Mouse (Mus musculus): ENCODE data around the gene Mylk3. TPM values are rescaled to one million over a fixed set of nuclear protein-coding genes. Genes with fewer than 3 reads are reported as not detected.
A peak's percentile ranks its signal among the peaks of the same experiment; 100 is the strongest.

The Mylk3 gene
- polyA plus RNA-seq, 2 experiments: 42.1 to 48.7 TPM

- Histone ChIP-seq H3K27ac (peak within 1 kb of the TSS; percentile 85), H3K9me3 (ENCODE audit: control insufficient read depth, low read length) (no peaks in the 10 kb centered on the region), H3K36me3 (replicated peaks; ENCODE audit: control insufficient read depth, insufficient read depth, low read depth) (peaks cover 31% of the 10 kb centered on the region), H3K27me3 (ENCODE audit: control insufficient read depth, insufficient read depth, low read length) (no peaks in the 10 kb centered on the region), H3K4me2 (ENCODE audit: low read depth) (peak within 1 kb of the TSS; percentile 94), H3K4me1 (replicated peaks; ENCODE audit: control insufficient read depth in 2 of 2, insufficient read depth in 2 of 2, low read length in 1 of 2) (peaks cover 9 to 25% of the 10 kb centered on the region in 2 experiments), H3K4me3 (ENCODE audit: insufficient read depth in 1 of 2, low read depth in 2 of 2, low read length in 2 of 2) (peak within 1 kb of the TSS; percentile 87 to 93), H3K9ac (replicated peaks) (peak within 1 kb of the TSS; percentile 79)
- TF ChIP-seq EP300 (IDR thresholded peaks at IDR 0.05; ENCODE audit: low read depth): peak; percentile 13; the same call in 1 of the 2 replicates
- TF ChIP-seq CTCF (IDR thresholded peaks at IDR 0.05; ENCODE audit: low read depth): no peak
- ATAC-seq (ENCODE audit: insufficient read depth): peak; percentile 98
- whole genome bisulfite sequencing (ENCODE audit: insufficient replicate concordance): under 1% methylated on average over 63 of the region's 63 CpGs
- DNase-seq (ENCODE audit: low read depth in 3 of 3, low spot score in 3 of 3): peak; percentile 95 to 97 (median 96)
Observed at GRCm38 (mm10) chr8:85299434-85300077, 86.6 kb downstream of the Mylk3 start, which contains the start of the genes Orc6 and Vps35. TSS of gene Orc6 (plus strand) at chr8:85299632. TSS of gene Vps35 (minus strand) at chr8:85299802.

- TF ChIP-seq EP300 (IDR thresholded peaks at IDR 0.05; ENCODE audit: low read depth) (no peak), CTCF (IDR thresholded peaks at IDR 0.05; ENCODE audit: low read depth) (no peak)
- peak overlapping the region; percentile 76 for H3K4me2 ChIP-seq (ENCODE audit: low read depth)
- peak overlapping the region; percentile 47 for H3K27ac ChIP-seq
- H3K9ac ChIP-seq (replicated peaks): peak overlapping the region; percentile 79
- DNase-seq (ENCODE audit: low read depth in 3 of 3, low spot score in 3 of 3) (peak in 2 of 3 experiments; percentile 32 to 51), ATAC-seq (ENCODE audit: insufficient read depth) (peak; percentile 40)
- no peaks in the 10 kb centered on the region for H3K9me3 ChIP-seq (ENCODE audit: control insufficient read depth, low read length)
- peak overlapping the region; percentile 87 to 93 for H3K4me3 ChIP-seq (ENCODE audit: insufficient read depth in 1 of 2, low read depth in 2 of 2, low read length in 2 of 2)
- peaks cover 32% of the 10 kb centered on the region for H3K36me3 ChIP-seq (replicated peaks; ENCODE audit: control insufficient read depth, insufficient read depth, low read depth)
- WGBS (ENCODE audit: insufficient replicate concordance): under 1% methylated on average over 52 of the region's 53 CpGs
- H3K4me1 ChIP-seq (replicated peaks; ENCODE audit: control insufficient read depth in 2 of 2, insufficient read depth in 2 of 2, low read length in 1 of 2): peaks cover 9 to 25% of the 10 kb centered on the region in 2 experiments
- no peaks in the 10 kb centered on the region for H3K27me3 ChIP-seq (ENCODE audit: control insufficient read depth, insufficient read depth, low read length)
Observed at GRCm38 (mm10) chr8:85298600-85299433, 87.3 kb downstream of the Mylk3 start.

- H3K9me3 ChIP-seq (ENCODE audit: control insufficient read depth, low read length): no peaks in the 10 kb centered on the region
- DNase-seq (ENCODE audit: low read depth in 3 of 3, low spot score in 3 of 3): no peak
- no peaks in the 10 kb centered on the region for H3K4me1 ChIP-seq (replicated peaks; ENCODE audit: control insufficient read depth in 2 of 2, insufficient read depth in 2 of 2, low read length in 1 of 2)
- H3K27me3 ChIP-seq (ENCODE audit: control insufficient read depth, insufficient read depth, low read length): no peaks in the 10 kb centered on the region
- H3K9ac ChIP-seq (replicated peaks): no peak overlapping the region
- H3K4me2 ChIP-seq (ENCODE audit: low read depth): no peak overlapping the region
- ATAC-seq (ENCODE audit: insufficient read depth): peak; percentile 41; the same call in 1 of the 2 replicates
- 29% methylated on average over 1 of the region's 1 CpGs for WGBS (ENCODE audit: insufficient replicate concordance)
- H3K36me3 ChIP-seq (replicated peaks; ENCODE audit: control insufficient read depth, insufficient read depth, low read depth): peaks cover 40% of the 10 kb centered on the region
- TF ChIP-seq EP300 (IDR thresholded peaks at IDR 0.05; ENCODE audit: low read depth): 0 out of 2 replicates have a peak, but pooled peaks have one; percentile 20
- no peak for TF ChIP-seq CTCF (IDR thresholded peaks at IDR 0.05; ENCODE audit: low read depth)
- H3K27ac ChIP-seq: no peak overlapping the region
- H3K4me3 ChIP-seq (ENCODE audit: insufficient read depth in 1 of 2, low read depth in 2 of 2, low read length in 2 of 2): no peak overlapping the region
Observed at GRCm38 (mm10) chr8:85286846-85287245, 99.3 kb downstream of the Mylk3 start.

Other genes with a start within 250 kb of the Mylk3 start
- not detected in 2 replicates for gene Cks1brt, start 234.4 kb downstream of the Mylk3 start, polyA plus RNA-seq (2012; rRNA removed)
- gene Cks1brt, start 234.4 kb downstream of the Mylk3 start, polyA plus RNA-seq (2014; fragmentation: Nextera tagmentation; extraction: Ambion mirVana): not detected in 2 replicates
- not detected in 2 replicates for gene Olfr371, start 160.4 kb downstream of the Mylk3 start, polyA plus RNA-seq (2012; rRNA removed)
- not detected in 2 replicates for gene Olfr371, start 160.4 kb downstream of the Mylk3 start, polyA plus RNA-seq (2014; fragmentation: Nextera tagmentation; extraction: Ambion mirVana)
- 44.4 and 71.7 TPM in 2 replicates for gene Orc6, start 86.7 kb downstream of the Mylk3 start, polyA plus RNA-seq (2012; rRNA removed)
- gene Orc6, start 86.7 kb downstream of the Mylk3 start, polyA plus RNA-seq (2014; fragmentation: Nextera tagmentation; extraction: Ambion mirVana): 108 and 109 TPM in 2 replicates
- gene Vps35, start 86.5 kb downstream of the Mylk3 start, polyA plus RNA-seq (2012; rRNA removed): 24.6 and 35.6 TPM in 2 replicates
- gene Vps35, start 86.5 kb downstream of the Mylk3 start, polyA plus RNA-seq (2014; fragmentation: Nextera tagmentation; extraction: Ambion mirVana): 89.9 and 97.5 TPM in 2 replicates
- 5.4 and 7.0 TPM in 2 replicates for gene 4921524J17Rik, start 46.5 kb upstream of the Mylk3 start, polyA plus RNA-seq (2012; rRNA removed)
- gene 4921524J17Rik, start 46.5 kb upstream of the Mylk3 start, polyA plus RNA-seq (2014; fragmentation: Nextera tagmentation; extraction: Ambion mirVana): 15.4 and 17.1 TPM in 2 replicates
- gene Gpt2, start 106.2 kb upstream of the Mylk3 start, polyA plus RNA-seq (2012; rRNA removed): 8.1 and 8.7 TPM in 2 replicates
- gene Gpt2, start 106.2 kb upstream of the Mylk3 start, polyA plus RNA-seq (2014; fragmentation: Nextera tagmentation; extraction: Ambion mirVana): 13.1 and 15.5 TPM in 2 replicates
- 12.6 and 26.9 TPM in 2 replicates for gene Dnaja2, start 169.0 kb upstream of the Mylk3 start, polyA plus RNA-seq (2012; rRNA removed)
- 73.3 and 76.2 TPM in 2 replicates for gene Dnaja2, start 169.0 kb upstream of the Mylk3 start, polyA plus RNA-seq (2014; fragmentation: Nextera tagmentation; extraction: Ambion mirVana)

Measured in liver, embryonic 14.5 days (tissue).